Mouse (Mus musculus): Measurements from ENCODE around the gene Omp.

Gene Omp

DNA sequence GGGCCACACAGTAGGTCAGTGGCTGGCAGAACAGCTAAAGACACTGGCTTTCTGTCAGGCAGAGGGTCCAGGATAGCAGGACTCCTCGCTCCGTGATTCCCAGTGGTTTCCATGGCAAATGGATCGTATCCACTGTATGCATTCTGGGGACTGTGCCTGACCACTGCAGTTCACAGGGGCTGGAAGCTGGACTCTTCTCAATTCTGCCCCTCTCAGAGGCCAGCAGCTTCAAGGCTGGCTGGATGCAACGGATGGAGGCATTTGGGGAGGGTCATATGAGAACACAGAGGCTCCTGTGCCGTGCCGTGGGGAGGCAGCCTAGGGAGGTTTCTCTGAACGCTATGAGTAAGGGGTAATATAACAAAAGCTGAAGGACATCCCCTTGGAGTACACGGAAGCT, 3.1 kb downstream of the Omp start:
- no peak for DNase-seq (ENCODE audit: low spot score in 2 of 2)

GRCm38 (mm10) chr7:98141206-98141605, 4.1 kb downstream of the Omp start:
- DNase-seq (ENCODE audit: low spot score in 2 of 2): no peak

GRCm38 (mm10) chr7:98140597-98140996, 4.7 kb downstream of the Omp start:
- no peak for DNase-seq (ENCODE audit: low spot score in 2 of 2)

DNA sequence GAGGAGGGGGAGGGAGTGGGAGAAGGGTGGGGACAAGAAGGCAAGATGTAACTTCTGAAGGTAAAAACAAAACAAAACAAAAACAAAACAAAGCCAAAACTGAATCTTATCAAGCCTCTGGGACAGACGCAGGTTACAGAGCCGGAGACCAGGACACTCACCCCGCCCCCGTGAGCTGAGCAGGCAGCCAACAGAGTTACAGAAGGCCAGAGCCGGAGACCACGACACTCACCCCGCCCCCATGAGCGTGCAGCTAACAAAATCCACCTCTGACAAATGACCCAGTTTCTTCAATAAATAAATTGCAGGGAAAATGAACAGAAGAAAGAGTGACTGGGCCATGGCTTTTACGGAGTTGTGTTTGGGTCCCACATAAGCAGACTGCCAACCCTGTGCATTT, 6.1 kb downstream of the Omp start:
- no peak for DNase-seq (ENCODE audit: low spot score in 2 of 2)

DNA sequence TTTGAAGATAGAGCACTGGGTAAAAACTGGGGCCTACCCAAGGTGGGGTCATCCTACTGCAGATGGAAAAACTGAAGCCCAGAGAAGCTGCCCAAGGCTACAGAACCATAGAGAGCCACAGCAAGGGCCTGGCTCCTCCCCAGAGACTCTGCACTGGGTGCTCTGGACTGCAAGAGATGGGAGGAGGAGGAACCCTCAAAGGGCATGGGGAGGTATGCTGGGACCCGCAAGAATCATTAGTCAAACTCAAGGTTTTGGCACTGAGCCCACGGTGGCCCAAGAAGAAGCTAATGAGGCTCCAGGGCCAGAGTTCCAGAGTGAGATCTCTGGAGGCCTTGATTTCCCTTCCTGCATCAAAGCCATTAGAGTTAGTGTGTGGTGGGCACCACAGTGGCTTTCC, 7.3 kb downstream of the Omp start:
- no peak for DNase-seq (ENCODE audit: low spot score in 2 of 2)

- no peak for DNase-seq (ENCODE audit: low spot score in 2 of 2)
Measured at GRCm38 (mm10) chr7:98137583-98137982, 7.7 kb downstream of the Omp start.

DNA sequence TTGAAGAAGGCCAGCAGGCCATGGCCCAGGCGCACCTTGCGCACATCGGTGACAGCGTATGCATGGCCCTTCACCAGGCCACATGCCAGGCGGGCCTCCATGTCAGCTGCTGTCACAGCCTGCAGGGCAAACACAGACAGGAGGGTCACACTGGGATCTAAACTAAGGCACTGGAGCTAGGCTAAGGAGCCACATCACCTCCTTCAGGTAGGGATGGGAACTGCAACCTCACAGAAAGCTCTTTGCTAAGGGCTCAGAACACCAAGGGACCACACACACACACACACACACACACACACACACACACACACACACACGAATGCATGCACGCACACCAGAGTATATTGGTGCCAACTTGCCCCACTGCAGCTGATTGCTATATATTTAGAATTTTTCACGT, 13.6 kb downstream of the Omp start:
- no peak for DNase-seq (ENCODE audit: low spot score in 2 of 2)

DNA sequence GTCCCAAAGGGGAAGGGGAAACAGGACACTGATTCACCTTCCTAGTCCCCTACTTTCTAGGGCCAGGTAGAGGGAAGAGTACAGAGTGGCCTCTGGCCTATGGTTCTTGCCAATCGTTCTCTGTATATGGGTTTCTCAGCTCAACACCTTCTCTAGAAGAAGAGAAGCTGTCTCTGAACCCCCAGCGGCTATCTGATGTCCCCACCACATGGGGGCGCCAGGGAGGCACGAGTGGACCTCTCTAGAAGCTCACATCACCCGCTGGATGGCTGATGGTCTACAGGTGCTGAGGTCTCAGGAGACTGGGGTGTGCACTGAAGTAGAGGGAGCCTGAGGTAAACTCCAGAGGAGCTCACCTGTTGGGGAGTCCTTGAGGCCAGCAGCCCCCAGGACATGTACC, 19.8 kb downstream of the Omp start:
- DNase-seq (ENCODE audit: low spot score in 2 of 2): no peak

DNA sequence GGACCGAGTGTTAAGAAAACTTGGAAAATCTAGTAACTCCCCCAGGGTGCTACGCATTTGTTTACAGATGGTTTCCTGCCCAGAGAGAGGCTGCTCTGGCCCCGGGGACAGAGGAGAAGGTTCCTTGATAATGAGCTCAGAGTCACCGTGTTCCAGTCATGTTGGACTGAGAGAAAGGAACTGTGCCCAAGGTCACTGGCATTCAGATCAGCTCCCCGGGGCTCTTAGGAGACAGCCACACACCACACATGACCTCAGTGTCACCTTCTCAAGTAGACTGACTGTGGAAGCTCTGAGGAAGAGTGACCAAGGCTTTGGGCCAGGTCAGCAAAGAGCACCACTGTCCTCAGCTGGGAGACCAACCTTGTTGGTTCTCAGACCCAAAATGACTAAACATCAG, 20.6 kb downstream of the Omp start:
- no peak for DNase-seq (ENCODE audit: low spot score in 2 of 2)

- DNase-seq (ENCODE audit: low spot score in 2 of 2): no peak
Measured at GRCm38 (mm10) chr7:98121673-98122072, 23.6 kb downstream of the Omp start.

- no peak for DNase-seq (ENCODE audit: low spot score in 2 of 2)
Measured at GRCm38 (mm10) chr7:98121241-98121640, 24.1 kb downstream of the Omp start.

- peak; percentile 60 to 62 for DNase-seq (ENCODE audit: low spot score in 2 of 2)
Measured at GRCm38 (mm10) chr7:98120325-98120724, 25.0 kb downstream of the Omp start.

- no peak for DNase-seq (ENCODE audit: low spot score in 2 of 2)
Measured at GRCm38 (mm10) chr7:98119961-98120232, 25.4 kb downstream of the Omp start.

DNA sequence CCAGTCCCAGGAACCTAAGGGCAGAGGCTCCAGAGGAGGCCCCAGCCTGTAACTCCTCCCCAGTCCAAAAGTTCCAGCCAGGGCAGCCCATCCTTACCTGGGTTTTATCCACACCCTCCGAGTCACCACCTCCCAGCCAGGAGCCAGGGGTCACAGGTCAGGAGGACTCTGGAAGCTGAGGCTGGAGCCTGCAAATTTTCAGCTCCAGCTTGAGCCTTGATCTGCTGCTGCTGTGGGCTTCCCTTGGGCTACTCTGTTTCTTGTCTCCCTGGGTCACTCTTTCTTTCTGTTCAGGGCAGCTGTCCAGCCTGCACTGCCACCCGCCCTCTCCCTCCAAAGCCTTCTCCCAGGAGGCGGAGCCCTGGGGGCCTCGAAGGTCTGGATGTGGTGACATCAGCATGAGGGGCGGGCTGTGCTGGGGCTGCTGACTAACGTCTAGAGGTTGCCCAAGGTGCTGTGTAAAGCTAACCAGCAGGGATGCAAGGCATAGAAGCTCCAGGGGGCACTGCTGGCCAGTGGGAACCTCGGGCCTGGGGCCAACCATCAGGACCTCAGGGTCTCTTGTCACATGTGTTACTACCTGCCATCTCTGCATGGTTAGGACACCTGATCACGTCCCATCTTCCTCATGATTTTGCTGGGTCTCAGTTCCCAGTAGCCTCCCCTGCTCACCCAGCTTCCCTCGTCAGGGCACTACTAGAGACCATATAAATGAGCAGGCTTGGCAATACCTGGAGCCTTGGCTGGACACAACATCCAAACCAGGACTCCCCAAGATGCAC, 25.9 kb downstream of the Omp start, which contains the start of gene Myo7a:
Gene Myo7a, minus strand, starts transcription at position 346 of the 782 bp plus-strand sequence.
- DNase-seq (ENCODE audit: low spot score in 2 of 2): no peak

GRCm38 (mm10) chr7:98117012-98117660, 28.2 kb downstream of the Omp start:
- DNase-seq (ENCODE audit: low spot score in 2 of 2): peak in 1 of 2 experiments; percentile 62

- no peak for DNase-seq (ENCODE audit: low spot score in 2 of 2)
Measured at GRCm38 (mm10) chr7:98114656-98115055, 30.6 kb downstream of the Omp start.

- DNase-seq (ENCODE audit: low spot score in 2 of 2): no peak
Measured at GRCm38 (mm10) chr7:98111233-98111632, 34.1 kb downstream of the Omp start.

DNA sequence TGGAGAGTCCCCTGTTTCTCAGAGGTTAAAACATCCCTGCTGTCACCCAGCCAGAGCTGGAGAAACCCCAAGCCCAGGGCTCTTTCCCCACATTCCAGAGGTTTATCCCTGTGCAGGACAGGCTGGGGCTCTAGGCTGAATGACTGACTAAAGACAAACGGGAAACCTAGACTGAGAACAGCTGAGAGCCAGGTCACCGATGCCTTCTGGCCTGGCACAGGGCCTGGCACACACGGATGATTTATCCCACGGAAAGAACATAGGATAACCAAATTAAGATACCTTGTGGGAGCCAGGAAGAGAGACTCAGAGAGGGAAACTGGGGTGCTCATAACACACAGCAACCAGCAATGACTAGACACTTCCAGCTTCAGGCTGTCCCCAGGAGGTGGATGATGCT, 35.5 kb downstream of the Omp start:
- DNase-seq (ENCODE audit: low spot score in 2 of 2): no peak

DNA sequence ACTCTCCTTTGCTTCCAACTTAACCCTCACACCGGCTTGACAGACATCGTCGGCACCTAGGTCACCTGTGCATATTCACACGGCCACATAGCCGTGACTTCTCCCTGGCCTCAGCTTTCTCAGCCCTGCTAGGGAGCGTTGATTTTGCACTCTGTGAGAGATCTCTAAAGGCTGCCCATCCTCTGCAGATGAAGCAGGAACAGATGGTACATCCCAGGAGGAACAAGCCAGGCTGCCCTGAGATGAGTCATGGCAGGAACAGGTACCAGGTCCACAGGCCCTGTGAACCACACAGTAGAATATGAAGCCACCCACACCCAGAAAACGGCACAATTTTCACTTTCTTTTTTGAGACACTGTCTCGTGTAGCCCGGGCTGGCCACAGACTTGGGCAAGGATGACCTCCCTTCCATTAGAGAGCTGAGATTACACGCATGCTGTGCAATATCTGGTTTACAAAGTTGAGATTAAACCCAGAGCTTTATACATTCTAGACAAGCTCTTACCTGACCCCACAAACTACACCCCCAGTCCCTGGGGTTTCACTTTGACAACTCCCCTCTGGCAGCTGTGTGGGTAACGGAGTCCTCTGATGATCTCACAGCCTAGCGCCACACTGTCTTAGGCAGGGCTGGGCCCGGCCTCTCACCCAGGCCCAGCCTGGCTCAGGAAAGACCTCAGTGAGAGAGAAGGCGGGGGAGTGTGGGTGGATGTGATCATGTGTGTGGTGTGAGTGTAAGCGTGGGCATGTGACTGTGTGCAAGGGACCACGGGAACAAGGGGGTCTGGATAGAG, 36.5 kb downstream of the Omp start:
- no peak for DNase-seq (ENCODE audit: low spot score in 2 of 2)

DNA sequence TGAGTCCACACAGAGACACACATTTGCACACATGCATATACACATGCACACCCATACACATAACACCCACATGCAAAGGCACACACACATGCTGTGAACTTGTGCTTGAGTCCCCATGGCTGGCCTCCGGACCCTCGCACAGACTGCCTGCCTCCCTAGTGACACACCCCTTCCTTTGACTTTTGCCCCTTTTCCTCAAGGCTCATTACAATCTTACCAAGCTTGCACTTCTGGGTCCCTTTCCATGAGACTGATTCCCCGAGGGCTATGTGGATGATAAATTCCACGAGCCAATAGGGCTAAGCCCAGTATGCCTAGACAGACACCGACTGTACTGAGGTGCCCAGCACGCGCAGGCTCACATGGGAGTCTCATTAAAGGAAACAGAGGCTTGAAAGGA, 39.0 kb downstream of the Omp start:
- DNase-seq (ENCODE audit: low spot score in 2 of 2): no peak

GRCm38 (mm10) chr7:98104481-98105435, 40.5 kb downstream of the Omp start:
- DNase-seq (ENCODE audit: low spot score in 2 of 2): no peak

- DNase-seq (ENCODE audit: low spot score in 2 of 2): no peak
Measured at GRCm38 (mm10) chr7:98103942-98104292, 41.4 kb downstream of the Omp start.

All from urinary bladder, postnatal 36 days (tissue).